Mouse (Mus musculus) thymus, postnatal 4 days (tissue): Measurements from ENCODE around the gene Atxn7l1.

Experiments
- DNase-seq: peaks from one replicate; pipeline ENCODE4 v3.0.0; 2021

Gene Atxn7l1

GRCm38 (mm10) chr12:33279159-33279558 lies 131.7 kb downstream of the Atxn7l1 start:
- no peak for DNase-seq

- peak; percentile 92 for DNase-seq
Measured at GRCm38 (mm10) chr12:33280805-33281204, 133.3 kb downstream of the Atxn7l1 start.

GRCm38 (mm10) chr12:33284344-33284936 lies 136.9 kb downstream of the Atxn7l1 start:
- no peak for DNase-seq

GRCm38 (mm10) chr12:33285354-33285753 lies 137.9 kb downstream of the Atxn7l1 start:
- DNase-seq: no peak

- DNase-seq: no peak
Measured at GRCm38 (mm10) chr12:33285933-33286649, 138.6 kb downstream of the Atxn7l1 start.

GRCm38 (mm10) chr12:33287686-33288085 lies 140.2 kb downstream of the Atxn7l1 start:
- no peak for DNase-seq

DNA sequence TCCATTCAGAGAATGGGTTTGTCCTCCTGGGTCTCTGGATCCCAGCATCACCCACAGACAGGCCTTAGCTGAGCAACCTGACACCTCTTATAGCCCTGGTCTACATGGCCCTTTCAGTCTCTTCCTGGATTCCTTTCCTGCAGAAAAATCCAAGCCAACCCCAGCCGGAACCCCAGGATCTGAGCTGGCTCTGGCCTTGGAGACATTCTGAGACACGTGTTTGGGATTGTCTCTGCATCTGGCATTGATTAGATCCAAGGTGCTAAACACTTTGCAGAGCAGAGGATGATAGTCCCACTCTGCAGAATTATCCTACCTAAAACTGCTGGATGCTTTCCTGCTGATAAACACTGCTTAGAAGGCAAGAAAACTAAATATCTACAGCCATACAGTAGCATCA lies 141.3 kb downstream of the Atxn7l1 start:
- DNase-seq: no peak

- DNase-seq: peak; percentile 74
Measured at GRCm38 (mm10) chr12:33302070-33302469, 154.6 kb downstream of the Atxn7l1 start.

DNA sequence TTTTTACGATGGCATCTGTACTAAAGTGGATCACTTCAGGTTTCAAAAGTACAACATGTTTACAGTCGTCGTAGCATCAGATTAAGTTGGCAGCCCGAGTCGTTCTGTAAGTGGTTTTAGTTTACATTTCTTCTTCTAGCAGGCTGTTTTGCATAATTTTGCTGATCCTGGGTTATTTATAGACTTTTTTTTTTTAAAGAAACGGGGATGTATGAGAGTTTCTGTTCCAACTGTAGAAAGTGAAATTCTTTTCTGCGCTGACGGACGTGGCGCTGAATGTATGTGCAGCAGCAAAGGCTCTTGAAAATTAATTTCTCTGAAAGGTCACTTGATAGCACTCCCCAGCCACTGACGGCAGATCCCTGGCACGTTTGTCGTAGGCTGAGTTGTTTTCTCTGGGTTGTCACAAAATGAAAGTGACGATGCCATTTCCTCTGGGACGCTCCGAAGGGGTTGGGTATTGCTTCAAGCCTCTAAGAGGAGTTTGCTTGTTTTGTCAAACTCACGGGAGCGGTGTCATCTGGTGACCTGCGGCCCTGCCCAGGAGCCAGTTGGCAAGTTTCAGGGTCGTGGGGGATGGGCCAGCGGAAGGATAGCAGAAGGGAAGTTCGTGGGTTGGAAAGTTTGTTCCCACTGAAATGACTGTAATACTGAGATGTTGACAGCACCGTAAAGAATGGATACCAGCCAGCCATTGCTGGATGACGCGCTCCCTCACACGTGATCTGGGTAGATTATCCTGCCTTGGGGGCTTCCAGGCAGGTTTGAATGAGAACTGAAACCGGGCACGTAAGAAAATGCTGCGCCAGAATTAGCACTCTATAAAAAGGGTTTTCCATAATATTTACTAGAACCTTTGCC lies 155.3 kb downstream of the Atxn7l1 start:
- peak; percentile 73 for DNase-seq

DNA sequence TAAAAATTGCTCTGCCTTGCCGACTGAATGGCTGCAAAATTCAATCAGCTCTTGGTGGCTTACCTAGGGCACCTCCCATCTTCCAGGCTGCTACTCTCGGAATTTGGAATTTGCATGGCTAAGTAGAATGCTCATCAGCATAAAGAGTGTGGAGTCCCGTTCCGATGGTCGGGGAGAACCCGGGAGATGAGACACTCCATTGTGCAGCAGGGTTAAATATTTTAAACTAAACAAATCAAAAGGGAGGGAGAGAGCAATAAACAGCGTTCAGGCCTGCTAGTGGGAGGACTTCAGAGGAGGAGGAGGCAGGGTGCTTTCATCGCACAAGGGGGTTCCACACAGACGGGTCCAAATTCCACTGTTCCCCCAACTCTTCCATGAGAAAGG lies 155.9 kb downstream of the Atxn7l1 start:
- DNase-seq: peak; percentile 26

GRCm38 (mm10) chr12:33305106-33305505 lies 157.6 kb downstream of the Atxn7l1 start:
- DNase-seq: peak; percentile 25

GRCm38 (mm10) chr12:33306476-33306875 lies 159.0 kb downstream of the Atxn7l1 start:
- no peak for DNase-seq

GRCm38 (mm10) chr12:33308668-33309067 lies 161.2 kb downstream of the Atxn7l1 start:
- DNase-seq: no peak

DNA sequence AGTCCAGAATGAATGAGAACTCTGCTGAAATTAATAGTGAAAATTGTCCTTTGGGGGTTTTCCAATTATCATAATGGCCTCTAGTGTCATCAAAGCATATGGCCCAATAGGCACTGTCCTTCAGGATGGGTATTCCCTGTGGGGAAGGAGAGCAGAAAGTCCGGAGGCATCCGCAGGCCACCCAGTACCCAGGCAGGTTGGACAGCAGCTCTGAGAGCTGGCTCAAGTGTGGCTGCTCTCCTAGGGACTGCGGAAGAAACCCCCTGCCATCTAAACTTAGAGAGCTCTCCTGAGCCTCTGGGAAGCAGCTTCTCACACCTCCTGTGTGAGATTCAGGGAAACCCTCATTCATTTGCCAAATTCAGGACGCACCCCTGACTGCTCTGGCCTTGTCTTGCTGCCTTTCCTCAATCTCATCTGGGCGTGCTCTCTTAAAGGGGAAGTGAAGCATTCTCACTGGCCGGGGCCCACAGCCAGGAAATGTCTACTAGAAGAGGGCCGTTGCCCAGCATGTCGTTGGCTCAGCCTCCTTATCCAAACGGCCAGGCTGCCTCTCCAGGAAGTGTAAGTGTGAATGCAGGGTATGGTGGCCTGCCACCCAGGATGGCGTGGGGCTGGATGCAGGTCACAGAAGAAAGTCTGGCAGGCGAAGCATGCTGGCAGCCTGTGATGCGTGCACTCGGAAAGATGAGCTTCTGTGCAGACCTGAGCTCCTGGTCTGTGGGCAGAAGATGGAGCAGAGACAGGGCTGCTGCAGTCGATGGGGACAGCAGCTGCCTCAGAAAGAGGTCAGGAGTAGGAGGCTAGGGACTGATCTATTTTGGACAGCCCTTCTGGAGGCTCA lies 166.6 kb downstream of the Atxn7l1 start:
- DNase-seq: peak; percentile 71

- peak; percentile 79 for DNase-seq
Measured at GRCm38 (mm10) chr12:33314924-33315643, 167.6 kb downstream of the Atxn7l1 start.

GRCm38 (mm10) chr12:33315804-33316203 lies 168.3 kb downstream of the Atxn7l1 start:
- DNase-seq: peak; percentile 48

- DNase-seq: no peak
Measured at GRCm38 (mm10) chr12:33317792-33318530, 170.5 kb downstream of the Atxn7l1 start.

- peak; percentile 50 for DNase-seq
Measured at GRCm38 (mm10) chr12:33322547-33322946, 175.1 kb downstream of the Atxn7l1 start.

DNA sequence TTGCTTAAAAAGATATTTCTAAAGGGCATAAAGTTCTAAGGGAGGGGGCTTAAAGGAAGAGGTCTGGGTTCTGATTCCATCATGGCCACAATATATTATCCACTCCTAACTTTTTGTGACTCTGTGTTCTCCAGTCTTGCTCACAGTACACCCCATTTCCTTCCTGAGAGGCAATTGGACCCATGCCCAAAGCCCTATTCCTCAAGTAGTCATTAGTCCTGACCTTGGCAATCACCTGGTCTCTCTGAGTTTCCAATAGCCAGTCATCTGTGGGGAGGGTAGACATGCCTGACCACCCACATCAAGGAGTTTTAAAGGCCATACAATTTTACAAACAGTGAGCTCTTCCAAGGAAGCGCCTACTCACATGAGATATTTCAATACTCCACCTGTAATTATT lies 176.3 kb downstream of the Atxn7l1 start:
- no peak for DNase-seq

DNA sequence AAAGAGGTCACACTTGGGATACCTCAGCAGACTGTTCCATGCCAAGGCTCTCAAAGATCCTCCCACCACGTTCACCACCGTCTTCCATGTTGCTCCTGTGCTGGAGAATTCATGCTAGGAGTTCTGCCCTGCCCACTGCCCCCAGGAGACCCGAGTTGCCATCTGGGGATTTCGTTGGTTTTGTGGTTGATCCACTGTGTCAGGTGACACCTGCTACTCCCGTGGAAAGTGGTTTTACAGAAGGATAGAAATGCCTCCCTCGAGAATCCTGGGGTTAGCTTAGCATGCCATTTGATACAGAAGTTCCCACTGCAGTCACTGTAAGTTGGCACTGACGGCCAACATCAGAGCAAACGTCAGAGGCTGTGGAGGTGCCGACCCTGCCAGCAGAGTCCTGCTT lies 177.9 kb downstream of the Atxn7l1 start:
- no peak for DNase-seq

DNA sequence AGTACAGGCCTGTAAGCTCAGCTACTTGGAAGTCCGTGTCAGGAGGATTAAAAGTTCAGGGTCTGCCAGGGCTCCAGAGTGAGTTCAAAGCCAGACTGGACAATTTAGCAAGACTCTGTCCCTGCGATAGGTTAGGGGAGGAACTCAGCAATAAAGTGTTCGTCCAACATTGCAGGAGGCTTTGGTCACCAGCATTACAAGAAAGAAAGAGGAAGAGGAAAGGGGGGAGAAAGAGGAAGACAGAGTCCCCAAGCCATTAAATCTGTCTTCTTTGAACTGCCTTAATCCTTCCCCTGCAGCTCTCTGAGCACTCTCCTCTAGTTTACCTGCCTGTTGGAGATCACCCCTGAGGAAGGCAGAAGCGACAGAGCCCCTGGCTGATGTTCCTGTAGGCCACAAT lies 184.6 kb downstream of the Atxn7l1 start:
- no peak for DNase-seq
